Mouse (Mus musculus): ENCODE results near the gene Frs2. TPM values are rescaled to one million over a fixed set of nuclear protein-coding genes. Genes with fewer than 3 reads are reported as not detected.

The Frs2 gene
- polyA plus RNA-seq, 1 experiment: 36.3 TPM

- WGBS: 32% methylated on average over 13 of the region's 13 CpGs
Observed at GRCm38 (mm10) chr10:117173566-117174438, 25.5 kb upstream of the Frs2 start.

DNA sequence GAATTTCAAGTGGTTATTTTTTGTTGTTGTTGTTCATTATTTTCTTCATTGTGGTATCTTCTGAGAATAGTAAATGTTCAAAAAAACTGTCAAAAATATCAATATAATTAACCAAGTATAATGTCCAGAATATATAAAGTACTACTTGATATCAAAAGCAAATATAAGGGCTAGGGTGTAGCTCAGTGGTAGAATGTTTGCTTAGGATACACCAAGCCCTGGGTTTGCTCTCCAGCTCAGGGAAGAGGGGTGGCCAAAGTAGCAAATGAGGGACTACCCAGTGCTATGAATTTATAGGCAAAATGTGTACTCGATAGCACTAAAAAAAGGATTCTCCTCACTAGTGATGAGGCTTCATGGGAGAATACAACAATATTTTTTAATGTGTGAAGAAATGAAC lies 24.8 kb upstream of the Frs2 start:
- no peak for TF ChIP-seq CTCF (IDR thresholded peaks at IDR 0.05; ENCODE audit: borderline replicate concordance, insufficient read depth, low read depth, low read length)
- no peak for TF ChIP-seq POLR2A (IDR thresholded peaks at IDR 0.05; ENCODE audit: borderline replicate concordance, insufficient read depth, low read length)

More at GRCm38 (mm10) chr10:117173566-117174438, 25.5 kb upstream of the Frs2 start:
- no peak for TF ChIP-seq POLR2A (IDR thresholded peaks at IDR 0.05; ENCODE audit: borderline replicate concordance, insufficient read depth, low read length)
- TF ChIP-seq CTCF (IDR thresholded peaks at IDR 0.05; ENCODE audit: borderline replicate concordance, insufficient read depth, low read depth, low read length): no peak
- Histone ChIP-seq H3K4me1 (ENCODE audit: control insufficient read depth, insufficient read depth, low read length) (no peaks in the 10 kb centered on the region), H3K27ac (ENCODE audit: insufficient read depth, low read length) (no peak overlapping the region), H3K27me3 (ENCODE audit: control insufficient read depth, insufficient read depth, low read length) (no peaks in the 10 kb centered on the region), H3K4me3 (replicated peaks; ENCODE audit: insufficient read depth, low read depth, low read length) (no peak overlapping the region)
- DNase-seq: no peak

DNA sequence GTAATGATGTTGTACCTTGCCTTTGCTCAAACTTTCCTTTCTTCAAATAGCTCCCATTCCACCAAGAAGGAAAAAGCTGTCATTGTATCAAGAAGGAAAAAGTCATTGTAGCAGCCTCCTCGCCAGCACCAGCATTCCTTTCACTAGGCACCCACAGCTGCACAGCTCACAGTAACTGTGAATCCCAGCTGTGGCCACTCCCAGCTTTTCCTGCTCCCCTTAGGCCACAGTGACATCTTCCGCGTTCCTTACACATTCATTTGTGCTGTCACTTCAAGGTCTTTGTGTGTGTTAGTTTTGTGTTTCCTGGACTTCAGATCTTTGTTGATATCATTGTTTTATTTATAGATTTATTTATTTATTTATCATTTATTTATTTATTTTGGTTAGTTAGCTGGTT lies 23.7 kb upstream of the Frs2 start:
- no peak overlapping the region for H3K27ac ChIP-seq (ENCODE audit: insufficient read depth, low read length)
- TF ChIP-seq CTCF (IDR thresholded peaks at IDR 0.05; ENCODE audit: borderline replicate concordance, insufficient read depth, low read depth, low read length): no peak
- no peaks in the 10 kb centered on the region for H3K4me1 ChIP-seq (ENCODE audit: control insufficient read depth, insufficient read depth, low read length)
- H3K4me3 ChIP-seq (replicated peaks; ENCODE audit: insufficient read depth, low read depth, low read length): no peak overlapping the region
- WGBS: 56% methylated on average over 3 of the region's 3 CpGs
- DNase-seq: no peak
- no peaks in the 10 kb centered on the region for H3K27me3 ChIP-seq (ENCODE audit: control insufficient read depth, insufficient read depth, low read length)

More for the DNA sequence above, 24.8 kb upstream of the Frs2 start:
- WGBS: 91% methylated on average over 1 of the region's 1 CpGs
- no peaks in the 10 kb centered on the region for H3K4me1 ChIP-seq (ENCODE audit: control insufficient read depth, insufficient read depth, low read length)
- H3K27ac ChIP-seq (ENCODE audit: insufficient read depth, low read length): no peak overlapping the region
- DNase-seq: no peak
- H3K4me3 ChIP-seq (replicated peaks; ENCODE audit: insufficient read depth, low read depth, low read length): no peak overlapping the region
- no peaks in the 10 kb centered on the region for H3K27me3 ChIP-seq (ENCODE audit: control insufficient read depth, insufficient read depth, low read length)

- DNase-seq: no peak
- WGBS: 91% methylated on average over 11 of the region's 11 CpGs
- Histone ChIP-seq H3K27me3 (ENCODE audit: control insufficient read depth, insufficient read depth, low read length) (no peaks in the 10 kb centered on the region), H3K4me1 (ENCODE audit: control insufficient read depth, insufficient read depth, low read length) (no peaks in the 10 kb centered on the region), H3K27ac (ENCODE audit: insufficient read depth, low read length) (no peak overlapping the region), H3K4me3 (replicated peaks; ENCODE audit: insufficient read depth, low read depth, low read length) (no peak overlapping the region)
- TF ChIP-seq CTCF (IDR thresholded peaks at IDR 0.05; ENCODE audit: borderline replicate concordance, insufficient read depth, low read depth, low read length) (no peak), POLR2A (IDR thresholded peaks at IDR 0.05; ENCODE audit: borderline replicate concordance, insufficient read depth, low read length) (no peak)
Observed at GRCm38 (mm10) chr10:117166785-117167425, 18.6 kb upstream of the Frs2 start.

GRCm38 (mm10) chr10:117162662-117163061 lies 14.3 kb upstream of the Frs2 start:
- Histone ChIP-seq H3K27ac (ENCODE audit: insufficient read depth, low read length) (no peak overlapping the region), H3K27me3 (ENCODE audit: control insufficient read depth, insufficient read depth, low read length) (no peaks in the 10 kb centered on the region; the same call in 1 of the 2 replicates), H3K4me1 (ENCODE audit: control insufficient read depth, insufficient read depth, low read length) (no peaks in the 10 kb centered on the region), H3K4me3 (replicated peaks; ENCODE audit: insufficient read depth, low read depth, low read length) (no peak overlapping the region)
- no peak for TF ChIP-seq CTCF (IDR thresholded peaks at IDR 0.05; ENCODE audit: borderline replicate concordance, insufficient read depth, low read depth, low read length)
- TF ChIP-seq POLR2A (IDR thresholded peaks at IDR 0.05; ENCODE audit: borderline replicate concordance, insufficient read depth, low read length): no peak
- no peak for DNase-seq
- WGBS: 63% methylated on average over 11 of the region's 11 CpGs

DNA sequence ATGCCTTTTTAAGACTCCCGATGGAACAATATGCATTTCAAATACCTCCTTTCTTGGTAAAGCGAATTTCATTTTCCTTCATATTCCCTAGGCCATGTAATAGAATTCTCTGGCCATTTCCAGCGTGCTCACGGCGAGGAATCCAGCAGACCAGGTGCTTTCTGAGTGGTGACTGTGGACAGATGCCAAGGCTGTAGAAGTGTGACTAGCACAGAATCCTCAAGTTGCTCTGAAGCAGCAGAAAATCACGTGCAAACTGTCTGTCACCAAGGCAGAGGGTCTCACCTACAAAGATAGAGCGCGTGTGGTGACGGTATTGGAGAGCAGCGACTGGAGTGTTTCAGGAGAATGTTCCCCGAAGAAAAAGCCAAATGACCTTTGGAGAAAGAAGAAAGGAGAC lies 11.8 kb upstream of the Frs2 start:
- TF ChIP-seq POLR2A (IDR thresholded peaks at IDR 0.05; ENCODE audit: borderline replicate concordance, insufficient read depth, low read length) (no peak), CTCF (IDR thresholded peaks at IDR 0.05; ENCODE audit: borderline replicate concordance, insufficient read depth, low read depth, low read length) (no peak)
- 74% methylated on average over 11 of the region's 11 CpGs for WGBS
- Histone ChIP-seq H3K4me1 (ENCODE audit: control insufficient read depth, insufficient read depth, low read length) (no peaks in the 10 kb centered on the region), H3K27me3 (ENCODE audit: control insufficient read depth, insufficient read depth, low read length) (no peaks in the 10 kb centered on the region; the same call in 1 of the 2 replicates), H3K27ac (ENCODE audit: insufficient read depth, low read length) (no peak overlapping the region), H3K4me3 (replicated peaks; ENCODE audit: insufficient read depth, low read depth, low read length) (no peak overlapping the region)
- no peak for DNase-seq

GRCm38 (mm10) chr10:117152247-117152646 lies 3.9 kb upstream of the Frs2 start:
- 51% methylated on average over 7 of the region's 7 CpGs for WGBS
- no peaks in the 10 kb centered on the region for H3K4me1 ChIP-seq (ENCODE audit: control insufficient read depth, insufficient read depth, low read length)
- H3K27me3 ChIP-seq (ENCODE audit: control insufficient read depth, insufficient read depth, low read length): no peaks in the 10 kb centered on the region
- TF ChIP-seq POLR2A (IDR thresholded peaks at IDR 0.05; ENCODE audit: borderline replicate concordance, insufficient read depth, low read length) (no peak), CTCF (IDR thresholded peaks at IDR 0.05; ENCODE audit: borderline replicate concordance, insufficient read depth, low read depth, low read length) (no peak)
- no peak overlapping the region for H3K27ac ChIP-seq (ENCODE audit: insufficient read depth, low read length)
- no peak overlapping the region for H3K4me3 ChIP-seq (replicated peaks; ENCODE audit: insufficient read depth, low read depth, low read length)
- no peak for DNase-seq

- Histone ChIP-seq H3K4me3 (replicated peaks; ENCODE audit: insufficient read depth, low read depth, low read length) (no peak overlapping the region), H3K27ac (ENCODE audit: insufficient read depth, low read length) (no peak overlapping the region), H3K27me3 (ENCODE audit: control insufficient read depth, insufficient read depth, low read length) (no peaks in the 10 kb centered on the region), H3K4me1 (ENCODE audit: control insufficient read depth, insufficient read depth, low read length) (no peaks in the 10 kb centered on the region)
- DNase-seq: no peak
- WGBS: 81% methylated on average over 4 of the region's 4 CpGs
- TF ChIP-seq CTCF (IDR thresholded peaks at IDR 0.05; ENCODE audit: borderline replicate concordance, insufficient read depth, low read depth, low read length) (no peak), POLR2A (IDR thresholded peaks at IDR 0.05; ENCODE audit: borderline replicate concordance, insufficient read depth, low read length) (no peak)
Observed at GRCm38 (mm10) chr10:117151676-117152075, 3.3 kb upstream of the Frs2 start.

Measured in cerebellum, adult 2 months (tissue).